Mouse (Mus musculus) cerebellum, postnatal 25 days (tissue): ENCODE measurements around the gene Ctsw.

Experiments
- DNase-seq, 2 experiments: peaks; one replicate each; pipeline ENCODE4 v3.0.0; 2021; ENCODE audit warnings: mixed read lengths in 2 of 2

Gene Ctsw

DNA sequence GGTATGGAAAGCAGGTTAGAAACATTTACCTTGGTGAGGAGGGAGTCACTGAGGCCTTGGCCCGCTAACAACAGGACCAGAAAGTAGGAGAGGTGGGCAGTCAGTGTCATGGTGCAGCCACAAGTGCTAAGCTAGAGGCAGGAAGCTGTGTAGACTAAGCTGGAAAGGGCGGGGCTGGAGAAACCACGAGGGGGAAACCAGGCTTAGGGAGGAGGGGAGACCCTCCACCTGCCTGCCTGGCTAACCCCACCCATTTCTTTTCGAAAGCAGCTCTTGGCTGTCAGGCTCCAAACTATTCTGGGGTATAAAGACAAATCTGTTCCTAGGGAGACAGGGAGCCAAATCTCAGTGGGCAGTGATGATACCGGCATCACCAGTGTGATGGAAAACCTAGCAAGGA is at the start of gene Ctsw:
Gene Ctsw (minus strand): TSS at position 134 of the 400 bp plus-strand sequence.
- no peak for DNase-seq

DNA sequence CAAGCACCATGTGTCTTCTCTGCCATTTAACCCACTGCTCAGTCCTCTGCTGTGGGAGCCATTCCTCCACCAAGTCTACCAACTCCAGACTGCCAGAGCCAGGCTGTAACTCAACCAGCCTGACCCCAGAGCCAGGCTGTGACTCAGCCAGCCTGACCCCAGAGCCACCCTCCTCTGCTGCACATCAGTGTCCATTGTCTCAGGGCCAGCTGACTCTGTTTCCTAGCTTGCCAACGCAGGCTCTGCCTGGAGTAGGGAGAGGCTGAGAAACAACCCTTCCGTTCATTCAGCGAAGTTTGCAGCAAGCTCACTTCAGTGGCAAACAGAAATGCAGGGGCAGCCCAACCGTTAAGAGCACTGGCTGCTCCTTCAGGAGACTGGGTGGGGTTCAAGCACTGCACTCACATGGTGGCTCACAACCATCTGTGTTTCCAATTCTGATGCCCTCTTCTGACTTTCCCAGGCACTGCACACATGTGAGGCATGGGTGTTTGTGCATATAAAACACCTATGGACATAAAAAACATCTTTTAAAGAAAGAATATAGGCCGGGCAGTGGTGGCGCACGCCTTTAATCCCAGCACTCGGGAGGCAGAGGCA is 48.7 kb upstream of the Ctsw start:
- DNase-seq: no peak

DNA sequence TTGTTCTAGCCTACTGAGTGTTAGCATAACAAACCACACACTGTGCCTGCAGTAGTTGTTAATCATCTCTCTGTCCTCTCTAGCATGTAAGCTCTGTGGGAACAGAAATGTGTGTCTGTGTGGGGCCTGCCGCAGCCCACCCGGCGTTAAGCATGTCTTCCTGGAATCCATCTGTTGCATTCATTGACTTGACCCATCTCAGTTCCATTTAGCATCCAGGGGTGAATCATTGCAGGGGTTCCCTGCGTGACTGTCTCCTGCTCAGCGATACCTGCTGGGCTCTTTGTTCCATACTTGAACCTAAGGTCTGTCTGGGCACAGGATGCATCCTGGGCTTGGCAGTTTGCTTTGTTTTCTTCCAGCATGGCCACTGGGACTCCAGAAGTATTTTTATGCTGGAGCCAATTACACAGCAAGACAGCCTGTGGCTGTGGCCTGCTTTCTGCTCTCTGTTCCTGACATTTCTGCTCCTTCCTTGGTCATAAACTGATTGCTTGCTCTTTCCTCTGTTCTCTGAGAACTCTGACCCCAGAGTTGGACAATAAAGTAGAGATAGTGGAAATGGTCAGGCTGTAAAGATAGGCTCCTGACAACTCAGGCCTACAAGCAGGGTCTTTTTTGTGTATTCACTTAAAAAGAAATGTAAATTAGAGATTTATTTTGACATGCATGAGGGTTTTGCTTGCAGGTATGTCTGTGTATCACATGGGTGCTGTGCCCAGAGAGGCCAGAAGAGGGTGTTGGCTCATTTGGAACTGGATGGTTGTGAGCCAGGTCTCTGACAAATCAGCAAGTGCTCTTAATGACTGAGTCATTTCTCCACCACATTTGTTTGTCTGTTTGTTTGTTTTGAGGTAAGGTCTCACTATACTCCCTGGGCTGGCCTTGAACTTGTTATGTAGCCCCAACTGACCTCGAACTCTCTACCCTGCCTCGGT is 47.8 kb upstream of the Ctsw start:
- no peak for DNase-seq

DNA sequence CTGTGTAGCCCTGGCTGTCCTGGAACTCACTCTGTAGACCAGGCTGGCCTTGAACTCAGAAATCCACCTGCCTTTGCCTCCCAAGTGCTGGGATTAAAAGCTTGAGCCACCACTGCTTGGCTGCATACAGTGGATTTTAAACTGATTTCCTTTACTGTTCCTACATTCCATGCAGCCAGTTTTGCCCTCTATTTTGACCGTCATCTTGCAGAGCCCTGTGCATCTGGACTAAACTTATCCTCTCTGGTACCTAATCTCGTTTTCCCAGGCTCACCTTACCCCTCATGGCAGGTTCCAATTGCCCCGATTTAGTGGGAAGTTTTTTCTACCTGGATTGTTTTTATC is 44.7 kb upstream of the Ctsw start:
- DNase-seq: no peak

DNA sequence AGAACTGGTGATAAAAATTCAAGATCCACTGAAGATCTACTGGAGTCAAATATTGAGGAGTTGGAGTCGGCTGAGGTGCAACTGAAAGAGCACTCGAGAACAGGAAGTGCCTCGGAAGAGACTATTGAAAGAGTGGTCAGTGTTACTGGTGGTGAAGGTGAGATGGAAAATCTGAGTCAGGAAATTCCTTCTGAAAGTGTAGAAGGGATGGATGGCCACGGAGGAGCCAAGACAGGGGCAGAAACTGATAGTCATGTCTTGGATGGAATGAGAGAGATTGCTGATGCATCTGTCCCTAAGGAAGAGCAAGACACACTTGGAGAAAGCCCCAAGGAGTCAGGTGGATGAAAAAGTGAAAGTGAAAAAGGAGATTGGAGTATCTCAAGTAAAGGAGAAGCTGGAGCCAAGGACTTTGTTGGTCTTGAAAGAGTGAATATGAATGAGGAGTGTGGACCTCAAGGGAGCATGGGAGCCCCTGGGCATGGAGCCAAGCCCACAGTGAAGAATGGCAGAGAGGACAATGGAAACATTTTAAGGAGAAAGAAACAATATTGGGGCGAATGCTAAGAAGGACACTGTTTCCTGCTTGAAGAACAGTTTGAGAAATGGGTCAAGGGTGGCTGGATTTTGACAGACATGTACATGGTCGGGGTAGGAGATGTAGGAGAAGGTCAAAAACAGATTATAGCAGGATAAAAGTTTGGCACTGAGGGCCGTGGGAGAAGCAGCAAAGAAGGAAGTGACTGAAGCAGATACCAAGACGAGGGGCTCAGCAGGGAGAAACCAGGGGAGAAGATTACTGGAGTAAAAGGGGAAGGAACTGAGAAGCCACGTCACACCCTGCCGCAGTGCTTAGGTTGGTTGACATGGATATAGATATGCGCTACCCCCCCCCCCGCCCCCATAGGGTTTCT is 44.0 kb upstream of the Ctsw start:
- no peak for DNase-seq

DNA sequence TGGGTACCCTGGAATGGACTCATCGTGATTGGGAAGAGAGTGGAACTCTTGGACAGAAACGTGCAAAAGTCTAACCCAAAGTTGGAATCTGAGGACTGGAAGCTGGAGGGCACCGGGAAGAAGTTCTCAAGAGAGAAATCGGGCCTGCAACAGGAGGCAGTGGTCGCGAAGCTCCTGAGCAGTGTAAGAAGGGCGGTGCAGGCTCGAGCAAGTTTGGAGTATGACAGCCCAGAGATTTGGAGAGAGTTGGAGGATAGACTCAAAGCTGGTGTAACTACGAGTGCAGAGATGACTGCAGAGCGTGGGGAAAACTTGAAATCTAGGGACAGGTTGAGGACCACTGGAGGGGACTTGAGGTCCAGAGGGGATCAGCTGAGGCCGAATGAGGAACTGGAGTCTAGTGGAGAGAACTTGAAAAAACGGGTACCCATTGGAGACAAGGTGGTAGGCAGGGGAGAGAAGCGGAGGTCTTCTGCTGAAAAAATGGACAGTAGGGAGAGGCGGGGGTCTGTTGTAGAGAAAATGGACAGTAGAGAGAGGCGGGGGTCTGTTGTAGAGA is 42.8 kb upstream of the Ctsw start:
- no peak for DNase-seq

DNA sequence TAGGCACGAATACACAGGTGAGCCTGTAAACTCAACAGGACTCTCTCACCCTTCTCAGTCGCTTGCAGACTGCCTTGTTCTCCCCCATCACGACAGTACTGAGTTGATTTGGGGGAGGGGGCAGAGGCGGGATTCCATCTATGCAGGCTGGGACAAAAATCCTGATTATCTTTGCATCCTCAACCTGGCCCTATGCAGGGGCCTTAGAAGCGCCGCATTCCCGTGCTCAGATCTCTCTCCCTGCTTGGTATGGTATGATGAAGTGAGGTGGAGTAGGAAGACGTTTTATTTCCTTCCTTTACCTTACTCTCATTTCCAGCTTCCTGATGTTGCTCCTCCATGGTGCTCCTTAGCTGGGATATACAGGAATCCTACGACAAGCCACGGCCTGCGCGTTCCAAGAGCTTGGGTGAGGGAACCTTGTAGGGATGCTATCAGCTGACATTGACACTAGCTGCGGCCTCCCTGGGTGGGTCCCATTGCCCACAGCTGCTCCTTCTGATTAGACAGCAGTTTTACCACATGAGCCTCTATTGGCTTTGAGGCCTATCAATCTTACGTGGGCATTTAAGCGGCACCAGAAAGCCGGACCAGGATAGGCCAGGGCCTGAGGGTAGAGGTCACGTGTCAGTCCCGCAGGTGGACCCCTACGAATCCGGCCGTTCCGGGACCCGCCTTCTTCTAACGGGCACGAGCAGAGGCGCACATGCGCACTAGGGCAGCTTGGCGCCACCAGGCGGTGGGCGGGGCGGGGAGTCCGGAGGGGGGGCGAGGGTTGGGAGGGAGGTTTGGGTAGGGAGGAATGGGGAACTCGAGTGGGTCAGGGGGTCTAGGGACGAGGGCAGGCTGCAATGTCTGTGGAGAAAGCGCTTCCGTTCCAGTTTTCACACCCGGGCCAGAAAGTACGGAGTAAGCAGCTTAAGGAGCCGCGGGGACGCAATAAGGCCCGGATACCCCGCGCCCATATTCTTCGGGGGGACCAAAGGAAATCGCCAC is 42.0 kb upstream of the Ctsw start, which contains the start of gene Snx32:
Gene Snx32 (minus strand): TSS at position 508 of the 996 bp plus-strand sequence.
- peak; percentile 95 to 99 for DNase-seq

DNA sequence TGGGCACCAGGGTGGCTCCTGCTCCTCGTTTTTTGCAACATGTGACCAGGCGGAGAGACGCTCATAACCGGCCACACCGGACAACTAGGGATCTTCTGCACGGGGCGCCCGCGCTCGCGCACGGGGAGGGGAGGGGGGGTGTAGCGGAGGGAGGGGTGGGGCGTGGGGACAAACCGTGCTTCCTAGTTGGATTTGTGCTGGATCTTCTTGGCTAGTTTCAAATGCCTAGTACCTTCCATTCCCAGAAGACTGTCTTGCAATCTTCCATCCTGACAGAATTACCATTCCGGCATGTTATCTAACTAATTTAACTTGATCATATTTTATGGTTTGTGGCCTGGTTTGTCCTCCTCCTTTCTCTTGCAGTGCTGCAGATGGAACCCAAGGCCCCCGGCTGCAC is 35.4 kb upstream of the Ctsw start, which contains the start of gene 1700020D05Rik:
Gene 1700020D05Rik (minus strand): TSS at position 101 of the 400 bp plus-strand sequence.
- DNase-seq: no peak

DNA sequence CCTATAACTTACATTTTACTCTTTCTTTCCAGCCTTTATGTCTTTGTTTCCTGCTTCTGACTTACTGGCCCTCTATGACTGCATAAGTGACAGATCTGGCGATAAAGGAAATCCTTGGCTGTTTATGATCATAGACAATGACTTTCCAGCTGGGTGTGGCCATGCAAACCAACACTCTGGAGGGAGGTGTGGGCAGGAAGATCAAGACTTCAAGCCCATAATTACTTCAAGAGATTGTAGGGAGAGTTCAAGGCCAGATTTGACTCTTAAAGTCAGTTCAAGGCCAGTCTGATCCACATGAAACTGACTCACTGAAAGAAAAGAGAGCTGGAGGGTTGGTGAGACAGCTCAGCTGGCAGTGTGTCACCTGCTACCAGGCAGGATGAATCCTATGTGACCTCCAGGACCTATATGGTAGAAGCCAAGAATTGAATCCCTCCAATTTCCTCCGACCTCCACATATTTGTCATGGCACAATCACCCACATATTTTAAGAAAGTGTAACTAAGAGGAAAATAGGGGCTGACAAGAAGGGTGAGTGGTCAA is 32.1 kb upstream of the Ctsw start:
- no peak for DNase-seq

DNA sequence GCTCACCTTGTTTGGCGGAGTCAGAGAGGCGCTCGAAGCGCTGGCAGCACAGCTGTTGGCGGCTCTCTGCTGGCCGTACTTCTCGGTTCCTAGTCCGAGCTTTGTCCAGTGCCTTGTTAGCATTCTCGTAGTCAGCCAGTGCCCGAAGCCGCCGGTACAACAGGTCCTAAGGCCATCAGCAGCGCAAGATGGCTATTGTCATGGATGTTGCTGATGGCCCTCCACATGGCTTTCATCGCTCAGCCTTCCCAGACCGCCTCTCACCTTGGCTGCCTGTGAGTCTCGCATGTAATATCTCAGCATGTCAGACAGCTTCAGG is 27.7 kb upstream of the Ctsw start:
- no peak for DNase-seq

DNA sequence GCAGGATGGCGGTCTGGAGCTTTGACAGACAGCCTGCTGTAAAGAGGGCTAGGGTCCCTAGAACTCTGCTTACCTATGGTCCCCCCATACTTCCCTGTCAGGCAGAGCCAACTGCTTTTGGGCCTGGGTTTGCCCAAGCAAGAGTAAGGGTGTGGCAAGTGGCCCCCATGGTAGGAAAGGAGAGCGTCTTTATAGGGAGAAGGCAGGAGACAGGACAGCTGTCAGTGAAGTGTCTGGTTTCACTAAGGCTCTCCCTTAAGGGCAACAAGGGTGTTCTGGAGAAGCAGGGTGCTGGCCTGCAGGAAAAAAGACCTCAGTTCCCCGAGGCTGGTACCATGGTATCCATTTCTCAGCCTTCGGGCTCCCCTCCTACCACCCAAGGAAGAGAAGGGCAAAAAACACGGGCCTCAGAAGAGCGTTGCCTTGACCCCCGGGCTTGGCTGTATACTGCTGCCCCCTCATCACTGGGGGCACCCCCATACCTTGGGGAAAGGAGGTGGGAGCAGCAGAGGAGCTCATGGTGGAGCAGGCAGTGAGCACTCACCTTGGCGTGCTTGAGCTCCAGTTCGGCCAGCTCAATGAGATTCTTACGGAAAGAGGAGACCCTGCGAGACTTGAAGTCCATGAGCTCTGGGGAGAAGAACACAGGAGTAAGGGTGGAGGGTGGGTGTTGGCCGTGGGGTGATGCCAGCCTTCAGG is 27.2 kb upstream of the Ctsw start:
- no peak for DNase-seq

DNA sequence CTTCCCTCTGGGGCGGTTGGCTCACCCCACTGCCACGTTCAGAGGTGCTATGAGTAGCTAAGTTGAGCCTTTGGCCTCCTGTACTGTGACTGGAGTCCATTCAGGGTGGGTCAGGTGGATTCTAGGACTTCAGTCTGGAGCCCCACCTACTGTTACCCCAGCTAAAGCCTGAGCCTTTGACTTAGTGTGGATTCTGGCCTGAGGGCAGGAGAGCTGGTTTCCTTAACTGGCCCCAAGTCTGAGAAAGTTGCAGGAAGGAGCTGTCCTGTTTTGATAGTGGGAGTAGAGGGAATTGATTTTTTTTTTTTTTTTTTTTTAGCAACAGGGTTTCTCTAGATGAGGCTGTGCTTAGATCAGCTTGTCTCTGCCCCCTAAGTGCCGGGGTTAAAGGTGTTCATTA is 26.0 kb upstream of the Ctsw start:
- DNase-seq: no peak

DNA sequence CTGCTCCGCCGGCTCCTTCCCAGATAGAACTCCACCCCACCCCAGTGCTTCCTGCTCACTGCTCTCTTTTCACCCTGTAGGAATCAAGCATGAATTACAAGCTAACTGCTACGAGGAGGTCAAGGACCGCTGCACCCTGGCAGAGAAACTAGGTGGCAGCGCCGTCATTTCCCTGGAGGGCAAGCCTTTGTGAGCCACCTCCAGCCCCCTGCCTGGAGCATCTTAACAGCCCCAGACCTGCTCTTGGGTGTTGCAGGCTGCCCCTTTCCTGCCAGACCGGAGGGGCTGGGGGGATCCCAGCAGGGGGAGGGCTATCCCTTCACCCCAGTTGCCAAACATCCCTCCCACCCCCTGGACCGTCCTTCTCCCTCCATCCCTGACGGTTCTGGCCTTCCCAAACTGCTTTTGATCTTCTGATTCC is 25.0 kb upstream of the Ctsw start:
- peak; percentile 24 to 27 for DNase-seq

DNA sequence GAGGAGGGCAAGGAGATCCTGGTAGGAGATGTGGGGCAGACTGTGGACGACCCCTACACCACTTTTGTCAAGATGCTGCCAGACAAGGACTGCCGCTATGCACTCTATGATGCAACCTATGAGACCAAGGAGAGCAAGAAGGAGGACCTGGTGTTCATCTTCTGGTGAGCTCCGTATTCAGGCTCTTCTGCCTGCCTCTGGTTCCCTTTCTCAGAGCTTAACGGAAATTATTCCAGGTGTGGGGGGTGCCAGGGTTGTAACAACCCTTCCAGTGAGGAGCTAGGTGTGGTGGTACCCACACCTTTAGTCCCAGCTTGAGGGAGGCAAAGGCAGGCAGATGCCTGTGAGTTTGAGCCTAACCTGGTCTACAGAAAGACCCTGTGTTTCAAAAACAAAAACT is 24.3 kb upstream of the Ctsw start:
- peak in 1 of 2 experiments; percentile 16 for DNase-seq

DNA sequence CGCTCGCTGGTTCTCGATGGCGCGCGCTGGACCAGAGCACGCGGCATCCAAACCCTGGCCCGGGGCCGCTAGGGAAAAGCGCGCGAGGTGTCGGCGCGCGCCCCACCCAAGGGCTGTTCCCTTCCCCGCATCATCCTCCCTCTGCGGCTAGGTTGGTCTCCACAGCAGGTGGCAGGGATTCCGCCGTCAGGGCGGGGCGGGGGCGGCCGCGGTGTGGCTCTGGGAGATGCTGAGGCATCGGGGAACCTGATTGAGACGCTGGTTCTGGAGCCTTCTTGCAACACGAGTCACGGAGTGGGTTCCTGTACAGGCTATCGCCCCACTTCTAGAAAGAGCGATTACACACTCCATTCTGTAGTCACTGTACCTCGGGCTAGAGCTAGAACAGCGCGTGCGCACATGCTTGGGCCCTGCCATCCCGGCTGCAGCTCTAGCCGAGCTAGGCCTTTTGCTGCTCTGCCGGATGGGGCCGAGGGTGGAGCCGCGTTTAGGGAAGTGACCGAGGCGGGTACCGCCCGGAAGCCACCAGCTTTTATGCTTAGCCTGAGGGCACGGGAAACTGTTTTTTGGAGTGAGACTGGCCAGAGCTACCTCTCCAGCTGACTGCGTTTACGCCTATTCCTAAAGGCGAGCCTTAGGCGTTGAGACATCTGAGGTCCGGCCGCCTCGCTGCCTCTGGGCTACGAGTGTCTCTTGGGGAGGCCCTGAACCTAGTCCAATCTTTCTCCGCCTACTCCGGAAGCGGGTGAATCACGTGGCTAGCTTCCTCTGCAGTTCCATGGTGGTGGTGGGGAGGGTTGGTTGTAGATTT is 22.8 kb upstream of the Ctsw start:
- peak; percentile 85 for DNase-seq

DNA sequence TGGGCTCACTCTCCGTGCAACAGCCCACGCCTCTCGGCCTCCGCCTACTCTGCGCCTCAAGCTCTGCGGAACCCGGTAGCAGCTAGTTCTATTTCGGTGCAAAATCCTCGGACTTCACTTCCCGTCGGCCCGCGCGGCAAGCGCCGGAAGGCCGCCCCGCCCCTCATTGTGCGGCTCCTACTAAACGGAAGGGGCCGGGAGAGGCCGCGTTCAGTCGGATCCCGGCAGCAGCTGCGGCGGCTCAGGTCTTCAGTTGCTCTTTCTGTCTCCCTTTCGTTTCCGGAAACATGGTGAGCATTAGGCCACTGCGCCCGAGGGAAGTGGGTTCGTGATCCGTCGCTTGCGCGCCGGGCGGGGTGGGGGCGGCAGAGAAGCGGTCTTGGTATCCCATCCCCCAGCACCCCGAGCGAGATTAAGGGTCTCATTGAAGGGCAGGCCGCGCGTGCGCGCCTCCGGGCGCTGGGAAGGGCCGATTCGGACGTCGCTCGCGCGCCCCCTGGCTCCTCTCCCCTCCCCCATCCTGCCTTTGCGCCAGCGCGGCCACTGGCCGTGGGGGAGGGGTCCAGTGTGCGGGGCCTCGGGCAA is 22.1 kb upstream of the Ctsw start, which contains the start of gene Cfl1:
Gene Cfl1 (plus strand): TSS at position 143 of the 585 bp plus-strand sequence.
- peak; percentile 95 to 97 for DNase-seq

DNA sequence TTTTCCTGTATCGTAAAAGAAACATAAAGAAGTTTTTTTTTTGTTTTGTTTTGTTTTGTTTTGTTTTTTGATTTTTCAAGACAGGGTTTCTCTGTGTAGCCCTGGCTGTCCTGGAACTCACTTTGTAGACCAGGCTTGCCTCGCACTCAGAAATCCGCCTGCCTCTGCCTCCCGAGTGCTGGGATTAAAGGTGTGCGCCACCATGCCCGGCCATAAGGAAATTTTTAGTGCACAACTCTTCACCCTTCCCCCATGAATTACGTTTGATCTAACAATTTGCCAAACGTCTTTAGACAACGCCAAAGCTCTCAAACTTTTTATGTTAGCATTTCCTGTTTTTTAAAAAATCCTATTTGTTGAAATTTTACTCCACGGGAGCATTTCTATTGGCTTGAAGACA is 21.4 kb upstream of the Ctsw start:
- peak; percentile 24 to 25 for DNase-seq

DNA sequence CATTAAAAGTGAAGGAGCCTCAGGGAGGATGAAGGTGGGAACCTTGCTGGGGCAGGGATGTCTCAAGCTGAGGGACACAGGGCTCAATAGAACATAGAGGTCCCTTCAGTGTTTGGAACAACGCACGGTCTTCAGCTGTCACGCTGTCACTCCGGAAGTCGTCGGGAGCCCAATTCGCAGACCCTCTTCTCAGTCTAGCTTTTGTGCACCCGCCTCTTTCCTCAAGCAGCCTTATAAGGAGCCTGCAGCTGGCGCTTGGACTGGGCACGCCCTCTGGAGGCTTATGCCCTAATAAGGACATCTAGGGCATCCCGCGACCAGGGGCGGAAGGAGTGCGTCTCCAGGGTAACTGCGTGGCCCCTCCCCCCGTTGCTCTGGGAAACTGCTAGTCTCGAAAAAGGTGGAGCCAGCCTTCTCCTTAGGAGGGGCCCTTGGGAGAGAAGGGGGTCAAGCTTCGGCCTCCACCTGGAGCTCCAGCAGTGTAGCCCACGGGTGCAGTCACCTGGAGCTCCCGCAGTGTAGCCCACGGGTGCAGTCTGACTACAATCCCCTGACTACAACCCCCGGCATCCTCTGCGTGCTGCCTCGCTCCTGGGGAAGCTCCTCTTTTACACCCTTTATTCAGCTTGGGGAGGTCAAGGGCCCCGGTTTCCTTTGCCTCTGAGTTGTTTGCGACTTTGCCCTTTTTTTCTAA is 20.7 kb upstream of the Ctsw start:
- DNase-seq: peak; percentile 97
